Mouse (Mus musculus) lung, postnatal 0 days (tissue): Measurements from ENCODE around the gene Sdhd. TPM values are rescaled to one million over a fixed set of nuclear protein-coding genes. Genes with fewer than 3 reads are reported as not detected.

Experiments used
- ATAC-seq: fragments of 200-750 bp; cut with Nextera tagmentation; 2 replicates; pipeline ENCODE4 v1.8.0; 2017; ENCODE audit warnings: moderate library complexity
- DNase-seq: peaks from one replicate; pipeline ENCODE4 v3.0.0-alpha.2; 2016; ENCODE audit warnings: low spot score
- H3K27ac ChIP-seq: fragments of 300-500 bp; sonication (generic); 2 replicates; pipeline ENCODE4 v1.5.1; 2014; ENCODE audit warnings: antibody characterized with exemption, mild to moderate bottlenecking, low read length, mixed read lengths
- H3K27me3 ChIP-seq: fragments of 300-500 bp; sonication (generic); replicated peaks from 2 replicates; pipeline ENCODE4 v1.6.1; 2014; ENCODE audit warnings: low read length, mixed read lengths; ENCODE audit not compliant: insufficient read depth
- H3K36me3 ChIP-seq: fragments of 300-500 bp; sonication (generic); 2 replicates; pipeline ENCODE4 v1.6.1; 2014; ENCODE audit warnings: low read length, mixed read lengths; ENCODE audit not compliant: insufficient read depth
- H3K4me1 ChIP-seq: fragments of 300-500 bp; sonication (generic); 2 replicates; pipeline ENCODE4 v1.6.1; 2014; ENCODE audit warnings: antibody characterized with exemption, low read depth, low read length, mixed read lengths; ENCODE audit not compliant: insufficient read depth
- H3K4me2 ChIP-seq: fragments of 300-500 bp; sonication (generic); replicated peaks from 2 replicates; pipeline ENCODE4 v1.6.1; 2014; ENCODE audit warnings: low read depth, mild to moderate bottlenecking, low read length, moderate library complexity, mixed read lengths
- H3K4me3 ChIP-seq: fragments of 300-500 bp; sonication (generic); 2 replicates; pipeline ENCODE4 v1.5.1; 2014; ENCODE audit warnings: low read depth, low read length
- H3K9ac ChIP-seq: fragments of 300-500 bp; sonication (generic); replicated peaks from 2 replicates; pipeline ENCODE4 v1.6.1; 2014; ENCODE audit warnings: low read depth, mild to moderate bottlenecking
- H3K9me3 ChIP-seq: fragments of 300-500 bp; sonication (generic); 2 replicates; pipeline ENCODE4 v1.6.1; 2016; ENCODE audit warnings: low read length, mixed read lengths
- CTCF ChIP-seq: IDR thresholded peaks from 2 replicates; pipeline ENCODE4 v1.5.1; 2016; ENCODE audit warnings: antibody characterized with exemption, mild to moderate bottlenecking
- EP300 ChIP-seq: IDR thresholded peaks from 2 replicates; pipeline ENCODE4 v1.6.1; 2016; ENCODE audit warnings: antibody characterized with exemption, mild to moderate bottlenecking, control low read depth
- WGBS: fragments of 180-500 bp; shearing (Covaris S2); extraction: QIAGEN DNeasy Blood & Tissue Kit; methylation state at CpG from one replicate; pipeline ENCODE4 v1.1.7; 2014; 5-methylcytosine and 5-hydroxymethylcytosine counted together
- polyA plus RNA-seq: library from polyadenylated mRNA; unstranded; fragments of >200 nt; fragmentation: Nextera tagmentation; extraction: Ambion mirVana; gene quantifications from 2 replicates; pipeline ENCODE4 v1.2.1, GENCODE M21; 2015

Gene Sdhd
- polyA plus RNA-seq, 1 experiment from 2014 or later: 252 TPM

DNA sequence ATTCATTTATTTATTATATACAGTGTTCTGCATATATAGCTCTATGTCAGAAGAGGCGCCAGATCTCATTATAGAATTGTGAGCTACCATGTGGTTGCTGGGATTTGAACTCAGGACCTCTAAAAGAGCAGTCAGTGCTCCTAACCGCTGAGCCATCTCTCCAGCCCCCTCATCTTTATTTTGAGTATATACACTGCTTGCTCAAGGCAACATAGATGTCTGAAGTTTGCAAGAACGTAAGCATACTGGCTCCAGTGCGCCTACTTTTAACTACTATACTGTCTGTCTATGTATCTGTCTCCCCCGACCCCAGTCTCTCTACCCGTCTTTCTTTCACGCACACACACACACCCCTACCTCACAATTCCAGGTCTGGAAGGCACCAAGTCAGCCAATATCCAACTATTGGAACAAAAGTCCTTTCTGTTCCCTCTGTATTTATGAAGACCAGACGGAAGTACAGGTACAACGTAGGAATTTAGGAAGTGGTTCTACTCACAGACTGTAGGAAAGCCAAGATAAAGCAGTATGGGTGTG is 14.2 kb upstream of the Sdhd start:
- Histone ChIP-seq H3K9ac (no peak overlapping the region), H3K9me3 (no peaks in the 10 kb centered on the region), H3K4me1 (no peaks in the 10 kb centered on the region), H3K27ac (no peak overlapping the region), H3K4me2 (peak overlapping the region; percentile 79), H3K27me3 (no peaks in the 10 kb centered on the region), H3K36me3 (peaks cover 8% of the 10 kb centered on the region), H3K4me3 (peak overlapping the region; percentile 87)
- TF ChIP-seq CTCF (no peak), EP300 (no peak)
- DNase-seq (no peak), ATAC-seq (no peak)
- 59% methylated on average over 9 of the region's 9 CpGs for WGBS

DNA sequence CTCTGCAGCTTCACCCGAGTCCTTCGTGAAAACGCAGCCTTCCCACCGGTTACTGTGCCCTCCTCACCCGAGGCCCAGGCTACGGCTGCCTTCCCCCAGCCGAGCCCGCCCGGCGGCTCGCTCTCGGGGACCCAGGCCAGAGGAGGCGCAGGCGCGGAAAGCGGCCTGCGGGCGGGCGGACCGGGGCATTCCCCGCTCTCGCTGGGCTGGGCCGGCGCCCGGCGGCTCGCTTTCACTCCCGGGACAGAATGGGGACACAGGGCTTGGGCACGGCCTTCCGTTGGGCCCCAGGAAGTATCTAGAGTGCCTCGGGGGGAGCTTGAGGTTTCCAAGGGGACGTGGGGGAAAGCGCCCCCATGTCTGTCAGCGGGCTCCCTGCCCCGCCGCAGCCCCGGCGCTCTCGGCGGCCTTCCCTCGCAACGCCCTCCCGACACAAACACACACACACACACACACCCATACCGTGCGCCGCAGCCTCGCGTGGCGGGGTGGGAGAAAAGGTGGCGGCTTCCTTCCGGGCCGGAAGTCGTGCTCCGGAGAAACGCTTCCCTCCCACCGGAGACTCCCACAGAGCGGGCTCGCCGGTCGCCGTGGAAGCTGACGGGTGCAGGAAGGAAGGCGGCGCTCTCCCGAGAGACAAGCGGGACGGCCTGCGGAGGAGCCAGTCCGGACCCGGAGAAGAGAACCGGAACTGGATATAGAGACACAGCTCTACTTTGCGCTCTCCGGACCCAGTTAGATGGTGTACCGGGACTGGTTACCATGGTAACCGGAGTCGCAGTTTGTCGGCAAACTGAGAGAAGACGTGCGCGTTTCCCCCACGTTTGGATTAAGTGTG is 13.4 kb upstream of the Sdhd start, which contains the start of the genes Pih1d2 and Nkapd1:
TSS of gene Pih1d2 (plus strand) at position 556 of the 838 bp plus-strand sequence.
TSS of gene Nkapd1 (minus strand) at position 699 of the 838 bp plus-strand sequence.
- under 1% methylated on average over 80 of the region's 81 CpGs for WGBS

DNA sequence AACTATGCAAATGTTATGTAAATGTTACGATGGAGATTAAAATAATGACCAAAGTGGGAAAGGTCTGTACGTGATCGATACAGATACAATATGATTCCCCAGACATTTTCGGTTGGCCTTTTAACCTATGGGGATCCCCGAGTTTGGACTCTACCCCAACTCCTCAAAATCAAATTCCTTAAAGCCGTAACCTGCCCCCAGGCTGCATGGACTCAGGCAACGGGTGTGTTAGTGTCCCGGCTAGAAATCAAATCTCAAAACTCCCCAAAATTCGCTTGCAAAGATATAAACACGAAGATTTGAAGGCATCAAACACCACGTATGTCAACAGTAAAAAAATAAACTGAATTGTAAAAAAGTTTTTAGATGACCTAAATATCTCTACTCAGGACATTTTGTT is 12.5 kb upstream of the Sdhd start:
- H3K4me3 ChIP-seq: peak overlapping the region; percentile 87
- WGBS: 31% methylated on average over 11 of the region's 11 CpGs
- H3K36me3 ChIP-seq: peaks cover 8% of the 10 kb centered on the region
- H3K4me1 ChIP-seq: no peaks in the 10 kb centered on the region
- no peaks in the 10 kb centered on the region for H3K9me3 ChIP-seq
- peak overlapping the region; percentile 97 for H3K27ac ChIP-seq
- H3K27me3 ChIP-seq: no peaks in the 10 kb centered on the region
- no peak for ATAC-seq
- TF ChIP-seq CTCF (no peak), EP300 (no peak)
- H3K9ac ChIP-seq: peak overlapping the region; percentile 90
- DNase-seq: no peak
- H3K4me2 ChIP-seq: peak overlapping the region; percentile 79

More for the DNA sequence above, 13.4 kb upstream of the Sdhd start, which contains the start of the genes Pih1d2 and Nkapd1:
- ATAC-seq (peak; percentile 95), DNase-seq (peak; percentile 95)
- Histone ChIP-seq H3K4me2 (peak within 1 kb of the TSS; percentile 79), H3K9ac (peak within 1 kb of the TSS; percentile 90), H3K4me1 (no peaks in the 10 kb centered on the region), H3K27me3 (no peaks in the 10 kb centered on the region), H3K9me3 (no peaks in the 10 kb centered on the region), H3K4me3 (peak within 1 kb of the TSS; percentile 87), H3K36me3 (peaks cover 8% of the 10 kb centered on the region), H3K27ac (peak within 1 kb of the TSS; percentile 97)
- no peak for TF ChIP-seq EP300
- TF ChIP-seq CTCF: peak; percentile 26

DNA sequence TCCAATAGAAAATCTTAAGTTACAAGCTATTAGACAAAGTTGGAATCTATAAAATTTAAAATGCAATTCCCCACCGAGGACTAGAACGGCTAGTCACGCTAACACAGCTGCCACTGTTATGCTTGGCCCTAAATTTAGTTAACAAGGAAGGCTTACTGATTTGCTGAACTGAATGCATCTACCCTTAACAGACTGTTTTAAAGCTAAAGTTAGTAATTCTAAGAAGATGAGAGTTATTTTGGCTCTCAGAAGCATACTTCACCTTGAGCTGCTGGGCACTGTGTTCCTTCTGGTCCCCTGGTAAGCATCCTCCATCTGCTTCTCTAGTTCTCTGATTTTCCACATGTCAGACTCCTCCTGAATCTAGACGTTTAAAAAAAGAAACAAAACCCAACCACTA is 8.5 kb upstream of the Sdhd start:
- DNase-seq (no peak), ATAC-seq (no peak)
- H3K9ac ChIP-seq: no peak overlapping the region
- no peaks in the 10 kb centered on the region for H3K9me3 ChIP-seq
- H3K27ac ChIP-seq: no peak overlapping the region
- H3K4me1 ChIP-seq: no peaks in the 10 kb centered on the region
- TF ChIP-seq EP300 (no peak), CTCF (no peak)
- no peaks in the 10 kb centered on the region for H3K27me3 ChIP-seq
- no peak overlapping the region for H3K4me3 ChIP-seq
- H3K4me2 ChIP-seq: no peak overlapping the region
- 90% methylated on average over 4 of the region's 4 CpGs for WGBS
- peaks cover 8% of the 10 kb centered on the region for H3K36me3 ChIP-seq

DNA sequence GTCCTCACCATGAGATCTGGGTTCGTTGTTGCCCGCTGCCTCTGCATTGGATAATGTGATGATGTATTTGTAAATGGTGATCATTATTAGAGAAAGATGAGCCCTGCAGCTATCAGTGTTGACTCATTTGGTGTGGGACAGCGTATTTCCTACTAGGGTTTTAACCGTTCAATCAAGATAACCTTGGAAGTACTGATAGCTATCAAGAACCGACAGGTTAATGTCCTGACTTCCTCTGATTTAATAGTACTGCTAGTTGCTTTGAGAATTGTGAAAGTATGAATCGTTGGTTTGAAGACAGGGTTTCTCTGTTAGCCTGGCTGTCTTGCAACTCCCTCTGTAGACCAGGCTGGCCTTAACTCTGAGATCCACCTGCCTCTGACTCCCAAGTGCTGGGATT is 726 bp upstream of the Sdhd start:
- no peaks in the 10 kb centered on the region for H3K27me3 ChIP-seq
- no peaks in the 10 kb centered on the region; the same call in 1 of the 2 replicates for H3K36me3 ChIP-seq
- H3K4me2 ChIP-seq: peak overlapping the region; percentile 87
- peak overlapping the region; percentile 66 for H3K4me3 ChIP-seq
- ATAC-seq (no peak), DNase-seq (no peak)
- peak overlapping the region; percentile 87 for H3K27ac ChIP-seq
- WGBS: 2% methylated on average over 6 of the region's 6 CpGs
- H3K4me1 ChIP-seq: peaks cover 18% of the 10 kb centered on the region; the same call in 1 of the 2 replicates
- H3K9me3 ChIP-seq: no peaks in the 10 kb centered on the region
- peak overlapping the region; percentile 60 for H3K9ac ChIP-seq
- TF ChIP-seq CTCF (no peak), EP300 (no peak)

DNA sequence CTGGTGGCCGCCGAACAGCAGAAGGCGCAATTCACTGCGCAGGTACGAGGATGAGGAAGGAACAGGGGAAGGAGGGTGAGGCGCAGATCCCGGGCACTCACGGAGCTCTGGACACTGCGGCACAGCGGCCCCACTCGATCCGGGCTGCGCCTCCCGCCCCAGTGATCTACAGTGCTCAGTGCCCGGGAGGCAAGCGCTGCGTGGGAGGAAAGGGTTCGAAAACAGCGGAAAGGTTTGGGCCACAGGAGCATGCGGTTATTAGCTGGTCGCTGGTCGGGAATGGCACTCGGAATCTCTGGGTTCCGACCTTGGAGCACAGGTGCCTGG is 349 bp upstream of the Sdhd start:
- no peaks in the 10 kb centered on the region for H3K27me3 ChIP-seq
- peak overlapping the region; percentile 87 for H3K27ac ChIP-seq
- ATAC-seq: peak; percentile 78
- WGBS: under 1% methylated on average over 24 of the region's 24 CpGs
- H3K4me1 ChIP-seq: peaks cover 18% of the 10 kb centered on the region; the same call in 1 of the 2 replicates
- H3K9me3 ChIP-seq: no peaks in the 10 kb centered on the region
- H3K9ac ChIP-seq: peak overlapping the region; percentile 60
- H3K36me3 ChIP-seq: no peaks in the 10 kb centered on the region; the same call in 1 of the 2 replicates
- DNase-seq: no peak
- H3K4me3 ChIP-seq: peak overlapping the region; percentile 66
- TF ChIP-seq CTCF (peak; percentile 65), EP300 (no peak)
- H3K4me2 ChIP-seq: peak overlapping the region; percentile 87
